Mouse (Mus musculus): ENCODE data around the gene Shf. TPM values are rescaled to one million over a fixed set of nuclear protein-coding genes. Genes with fewer than 3 reads are reported as not detected.
"Not testable (repeated sequence)": the region's sequence is repeated elsewhere in the genome, so short reads cannot be mapped to it uniquely, and the experiment has no call there.

The Shf gene
- polyA plus RNA-seq, 1 experiment from 2014 or later, result 4.3 TPM

GRCm38 (mm10) chr2:122337291-122337690, 31.7 kb downstream of the Shf start:
- Histone ChIP-seq H3K27ac (no peak overlapping the region), H3K36me3 (no peaks in the 10 kb centered on the region), H3K9me3 (no peaks in the 10 kb centered on the region), H3K4me2 (no peak overlapping the region), H3K4me1 (0 out of 2 replicates have a peak, but pooled peaks cover 2% of the 10 kb centered on the region), H3K27me3 (no peaks in the 10 kb centered on the region), H3K9ac (no peak overlapping the region), H3K4me3 (no peak overlapping the region)
- ATAC-seq (ENCODE audit: insufficient number of reproducible peaks, low FRiP score, low TSS enrichment, low read depth), result no peak
- 69% methylated on average over 21 of the region's 21 CpGs for WGBS

DNA sequence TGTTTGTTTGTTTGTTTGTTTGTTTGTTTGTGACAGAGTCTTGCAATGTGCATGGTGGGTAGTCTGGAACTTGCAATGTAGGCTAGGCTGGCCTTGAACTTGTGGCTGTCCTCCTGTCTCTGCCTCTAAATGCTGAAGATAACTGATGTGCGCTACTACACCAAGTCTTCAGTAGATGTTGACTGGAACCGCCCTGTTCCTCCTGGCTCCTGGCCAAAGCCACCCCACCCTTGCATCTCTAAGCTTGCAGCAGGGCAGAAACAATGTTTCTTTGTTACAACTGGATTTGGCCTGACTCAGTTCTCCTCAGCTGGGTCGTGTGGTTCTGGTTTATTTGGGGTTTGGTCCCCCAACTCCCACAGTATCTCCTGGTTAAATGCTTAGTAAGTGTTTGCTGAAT, 34.8 kb downstream of the Shf start:
- no peak for ATAC-seq (ENCODE audit: insufficient number of reproducible peaks, low FRiP score, low TSS enrichment, low read depth)
- H3K4me3 ChIP-seq, result no peak overlapping the region
- H3K9ac ChIP-seq, result no peak overlapping the region
- 34% methylated on average over 3 of the region's 3 CpGs for WGBS
- H3K9me3 ChIP-seq, result no peaks in the 10 kb centered on the region
- H3K4me1 ChIP-seq, result 0 out of 2 replicates have a peak, but pooled peaks cover 2% of the 10 kb centered on the region
- peak overlapping the region; percentile 62; the same call in 1 of the 2 replicates for H3K27ac ChIP-seq
- no peak overlapping the region for H3K4me2 ChIP-seq
- no peaks in the 10 kb centered on the region for H3K36me3 ChIP-seq
- no peaks in the 10 kb centered on the region for H3K27me3 ChIP-seq

- H3K36me3 ChIP-seq, result no peaks in the 10 kb centered on the region
- H3K4me2 ChIP-seq, result no peak overlapping the region
- ATAC-seq (ENCODE audit: insufficient number of reproducible peaks, low FRiP score, low TSS enrichment, low read depth), result no peak
- H3K4me1 ChIP-seq, result 0 out of 2 replicates have a peak, but pooled peaks cover 2% of the 10 kb centered on the region
- no peaks in the 10 kb centered on the region for H3K27me3 ChIP-seq
- no peak overlapping the region for H3K27ac ChIP-seq
- no peak overlapping the region for H3K9ac ChIP-seq
- 73% methylated on average over 3 of the region's 3 CpGs for WGBS
- no peaks in the 10 kb centered on the region for H3K9me3 ChIP-seq
- H3K4me3 ChIP-seq, result no peak overlapping the region
Measured at GRCm38 (mm10) chr2:122332222-122332621, 36.7 kb downstream of the Shf start.

DNA sequence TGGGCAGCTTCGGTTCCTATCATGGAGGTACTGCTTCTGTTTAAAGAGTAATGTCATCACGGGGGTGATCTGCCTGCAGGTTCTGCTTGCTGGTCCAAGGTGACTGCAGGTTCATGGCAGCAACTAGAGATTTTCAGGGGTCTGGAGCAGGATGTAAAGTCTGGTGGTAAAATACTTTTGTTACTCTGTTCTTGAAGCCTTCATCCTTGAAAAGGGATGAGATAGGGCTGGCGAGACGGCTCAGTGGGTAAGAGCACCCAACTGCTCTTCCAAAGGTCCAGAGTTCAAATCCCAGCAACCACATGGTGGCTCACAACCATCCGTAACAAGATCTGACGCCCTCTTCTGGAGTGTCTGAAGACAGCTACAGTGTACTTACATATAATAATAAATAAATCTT, 38.6 kb downstream of the Shf start:
- H3K36me3 ChIP-seq; H3K27me3 ChIP-seq; ATAC-seq (ENCODE audit: insufficient number of reproducible peaks, low FRiP score, low TSS enrichment, low read depth); H3K4me2 ChIP-seq; H3K4me1 ChIP-seq; H3K4me3 ChIP-seq; H3K9ac ChIP-seq; H3K27ac ChIP-seq; H3K9me3 ChIP-seq: not testable (repeated sequence)
- WGBS, result 86% methylated on average over 6 of the region's 6 CpGs

GRCm38 (mm10) chr2:122327986-122328385, 41.0 kb downstream of the Shf start:
- WGBS, result 36% methylated on average over 3 of the region's 3 CpGs
- H3K9me3 ChIP-seq, result no peaks in the 10 kb centered on the region
- H3K27me3 ChIP-seq, result no peaks in the 10 kb centered on the region
- H3K36me3 ChIP-seq, result no peaks in the 10 kb centered on the region
- H3K4me1 ChIP-seq, result 0 out of 2 replicates have a peak, but pooled peaks cover 5% of the 10 kb centered on the region
- H3K9ac ChIP-seq, result no peak overlapping the region
- H3K27ac ChIP-seq, result no peak overlapping the region
- no peak for ATAC-seq (ENCODE audit: insufficient number of reproducible peaks, low FRiP score, low TSS enrichment, low read depth)
- H3K4me2 ChIP-seq, result no peak overlapping the region
- no peak overlapping the region for H3K4me3 ChIP-seq

GRCm38 (mm10) chr2:122325361-122325760, 43.6 kb downstream of the Shf start:
- H3K4me3 ChIP-seq, result no peak overlapping the region
- H3K27ac ChIP-seq, result no peak overlapping the region
- no peaks in the 10 kb centered on the region for H3K27me3 ChIP-seq
- H3K36me3 ChIP-seq, result no peaks in the 10 kb centered on the region
- 48% methylated on average over 2 of the region's 2 CpGs for WGBS
- no peak overlapping the region for H3K9ac ChIP-seq
- H3K4me2 ChIP-seq, result no peak overlapping the region
- ATAC-seq (ENCODE audit: insufficient number of reproducible peaks, low FRiP score, low TSS enrichment, low read depth), result no peak
- no peaks in the 10 kb centered on the region for H3K9me3 ChIP-seq
- 0 out of 2 replicates have a peak, but pooled peaks cover 5% of the 10 kb centered on the region for H3K4me1 ChIP-seq

DNA sequence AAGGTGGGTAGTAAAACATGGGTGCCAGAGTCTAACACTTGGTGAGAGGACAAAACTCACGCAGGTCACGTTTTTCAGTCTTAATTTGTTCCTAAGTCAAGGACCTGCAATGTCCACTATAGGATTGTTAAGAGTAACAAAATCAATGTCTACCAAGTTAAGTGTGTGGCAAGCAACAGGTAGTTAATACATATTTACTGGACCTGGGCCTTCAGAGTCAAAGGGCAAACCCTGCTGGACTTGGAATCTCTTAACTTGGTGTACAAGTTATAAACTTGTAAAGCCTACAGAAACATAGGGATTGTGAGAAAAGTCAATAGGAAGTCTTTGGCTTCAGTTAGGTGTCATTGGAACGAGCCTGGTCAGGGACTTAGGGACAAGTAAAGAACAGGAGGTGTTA, 44.4 kb downstream of the Shf start:
- WGBS, result 65% methylated on average over 3 of the region's 3 CpGs
- Histone ChIP-seq H3K4me1 (0 out of 2 replicates have a peak, but pooled peaks cover 5% of the 10 kb centered on the region), H3K4me2 (no peak overlapping the region), H3K27ac (no peak overlapping the region), H3K9ac (no peak overlapping the region), H3K27me3 (no peaks in the 10 kb centered on the region), H3K36me3 (no peaks in the 10 kb centered on the region), H3K9me3 (no peaks in the 10 kb centered on the region), H3K4me3 (no peak overlapping the region)
- no peak for ATAC-seq (ENCODE audit: insufficient number of reproducible peaks, low FRiP score, low TSS enrichment, low read depth)

DNA sequence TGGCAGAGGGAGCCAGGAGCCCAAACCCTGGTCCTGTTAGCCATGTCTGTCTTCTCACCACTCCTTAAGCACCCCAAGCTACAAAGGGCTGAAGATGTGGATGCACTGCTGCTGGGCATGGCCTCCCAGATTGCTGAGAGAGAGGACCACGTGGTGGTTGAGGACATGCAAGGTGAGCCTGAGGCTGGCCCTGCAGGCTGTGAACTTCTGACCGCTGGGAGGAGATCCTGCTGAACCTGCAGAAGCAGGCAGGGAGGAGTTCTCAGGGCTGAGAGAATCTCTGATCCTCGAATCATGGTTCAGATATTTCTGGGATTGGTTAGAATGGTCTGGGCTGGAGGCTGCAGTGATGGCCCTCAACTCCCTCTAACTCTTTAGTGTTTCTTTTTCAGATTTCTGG, 45.0 kb downstream of the Shf start:
- no peak for ATAC-seq (ENCODE audit: insufficient number of reproducible peaks, low FRiP score, low TSS enrichment, low read depth)
- no peaks in the 10 kb centered on the region for H3K27me3 ChIP-seq
- H3K4me1 ChIP-seq, result 0 out of 2 replicates have a peak, but pooled peaks cover 5% of the 10 kb centered on the region
- no peaks in the 10 kb centered on the region for H3K9me3 ChIP-seq
- H3K36me3 ChIP-seq, result no peaks in the 10 kb centered on the region
- H3K4me2 ChIP-seq, result no peak overlapping the region
- no peak overlapping the region for H3K9ac ChIP-seq
- H3K4me3 ChIP-seq, result no peak overlapping the region
- WGBS, result 54% methylated on average over 3 of the region's 3 CpGs
- H3K27ac ChIP-seq, result no peak overlapping the region

GRCm38 (mm10) chr2:122317384-122317783, 51.6 kb downstream of the Shf start:
- Histone ChIP-seq H3K4me1 (peaks cover 13% of the 10 kb centered on the region), H3K9ac (no peak overlapping the region), H3K4me2 (no peak overlapping the region), H3K27me3 (peaks cover 30% of the 10 kb centered on the region), H3K9me3 (no peaks in the 10 kb centered on the region), H3K36me3 (no peaks in the 10 kb centered on the region), H3K27ac (no peak overlapping the region), H3K4me3 (no peak overlapping the region)
- 65% methylated on average over 4 of the region's 4 CpGs for WGBS
- no peak for ATAC-seq (ENCODE audit: insufficient number of reproducible peaks, low FRiP score, low TSS enrichment, low read depth)

- H3K4me2 ChIP-seq, result no peak within 1 kb of the TSS
- ATAC-seq (ENCODE audit: insufficient number of reproducible peaks, low FRiP score, low TSS enrichment, low read depth), result no peak
- peaks cover 42% of the 10 kb centered on the region for H3K27me3 ChIP-seq
- peaks cover 13% of the 10 kb centered on the region for H3K4me1 ChIP-seq
- H3K36me3 ChIP-seq, result no peaks in the 10 kb centered on the region
- H3K9ac ChIP-seq, result no peak within 1 kb of the TSS
- 86% methylated on average over 7 of the region's 7 CpGs for WGBS
- H3K27ac ChIP-seq, result no peak within 1 kb of the TSS
- no peaks in the 10 kb centered on the region for H3K9me3 ChIP-seq
- H3K4me3 ChIP-seq, result no peak within 1 kb of the TSS
Measured at GRCm38 (mm10) chr2:122315372-122315771, 53.6 kb downstream of the Shf start, which contains the start of gene Duox1. TSS of gene Duox1 (plus strand) at chr2:122315672.

GRCm38 (mm10) chr2:122313536-122313935, 55.4 kb downstream of the Shf start, which contains the start of gene Duoxa1:
TSS of gene Duoxa1 (minus strand) at chr2:122313730.
- Histone ChIP-seq H3K4me2 (peak within 1 kb of the TSS; percentile 59), H3K9ac (no peak within 1 kb of the TSS), H3K36me3 (no peaks in the 10 kb centered on the region), H3K9me3 (no peaks in the 10 kb centered on the region), H3K4me3 (peak within 1 kb of the TSS; percentile 33), H3K4me1 (peaks cover 13% of the 10 kb centered on the region), H3K27me3 (peaks cover 58% of the 10 kb centered on the region), H3K27ac (no peak within 1 kb of the TSS)
- WGBS, result 2% methylated on average over 24 of the region's 24 CpGs
- ATAC-seq (ENCODE audit: insufficient number of reproducible peaks, low FRiP score, low TSS enrichment, low read depth), result no peak

DNA sequence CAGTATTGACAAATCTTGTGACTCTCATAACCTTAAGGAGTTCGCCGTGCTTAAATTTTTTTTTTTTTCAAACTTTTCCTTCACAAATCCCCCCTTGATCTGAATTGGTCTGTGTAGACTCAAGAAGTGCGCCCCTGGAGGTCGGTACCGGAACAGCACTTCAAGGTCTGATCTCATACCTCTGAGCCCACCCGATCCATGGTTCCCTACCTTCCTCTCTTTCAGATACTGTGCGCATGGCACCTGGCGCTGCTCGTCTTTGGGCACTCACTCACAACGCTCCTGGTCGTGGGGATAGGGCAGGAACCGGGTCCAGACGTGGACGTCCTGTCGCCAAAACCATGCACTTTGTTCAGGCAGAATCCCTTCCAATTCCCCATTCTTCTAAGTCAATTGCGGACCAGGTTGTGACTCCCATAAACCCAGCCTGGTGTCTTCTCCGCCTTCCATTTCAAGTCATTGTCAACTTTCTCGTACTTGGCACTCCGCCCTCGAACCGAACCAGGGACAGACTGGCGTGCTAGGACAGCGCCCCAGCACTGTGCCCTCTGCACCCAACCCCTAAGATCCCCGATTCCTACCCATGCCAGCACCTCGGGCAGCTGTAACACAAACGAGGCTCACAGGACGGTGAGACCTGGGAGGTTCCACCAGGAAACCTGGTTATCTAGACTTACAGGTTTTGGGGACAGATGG, 56.1 kb downstream of the Shf start:
- H3K36me3 ChIP-seq, result no peaks in the 10 kb centered on the region
- no peaks in the 10 kb centered on the region for H3K9me3 ChIP-seq
- peak overlapping the region; percentile 33 for H3K4me3 ChIP-seq
- H3K4me1 ChIP-seq, result peaks cover 13% of the 10 kb centered on the region
- peaks cover 59% of the 10 kb centered on the region for H3K27me3 ChIP-seq
- ATAC-seq (ENCODE audit: insufficient number of reproducible peaks, low FRiP score, low TSS enrichment, low read depth), result no peak
- 3% methylated on average over 27 of the region's 27 CpGs for WGBS
- H3K27ac ChIP-seq, result no peak overlapping the region
- H3K4me2 ChIP-seq, result peak overlapping the region; percentile 59
- no peak overlapping the region for H3K9ac ChIP-seq

All from limb, embryonic 15.5 days (tissue).